Mouse (Mus musculus) testis, postnatal 14 days (tissue): ENCODE data around the gene Slco6c1.

ENCODE experiments used
- DNase-seq: peaks from one replicate; pipeline ENCODE4 v3.0.0; 2021; ENCODE audit warnings: low spot score

Gene Slco6c1

GRCm38 (mm10) chr1:97128201-97128600 lies at the start of gene Slco6c1:
Gene Slco6c1 (minus strand): TSS chr1:97128301.
- DNase-seq = no peak

GRCm38 (mm10) chr1:97038982-97039381 lies 89.1 kb downstream of the Slco6c1 start:
- no peak for DNase-seq

GRCm38 (mm10) chr1:97038548-97038947 lies 89.6 kb downstream of the Slco6c1 start:
- DNase-seq = no peak

GRCm38 (mm10) chr1:97037955-97038354 lies 90.1 kb downstream of the Slco6c1 start:
- DNase-seq = no peak

- no peak for DNase-seq
Measured at GRCm38 (mm10) chr1:97021388-97021787, 106.7 kb downstream of the Slco6c1 start.

- DNase-seq = no peak
Measured at GRCm38 (mm10) chr1:97019404-97019803, 108.7 kb downstream of the Slco6c1 start.

GRCm38 (mm10) chr1:97018978-97019377 lies 109.1 kb downstream of the Slco6c1 start:
- DNase-seq = no peak
